Mouse (Mus musculus): ENCODE results near the gene Pcsk5. TPM values are rescaled to one million over a fixed set of nuclear protein-coding genes. Genes with fewer than 3 reads are reported as not detected.
A peak's percentile ranks its signal among the peaks of the same experiment; 100 is the strongest.

Gene Pcsk5
- polyA plus RNA-seq, 1 experiment, result 5.1 TPM

DNA sequence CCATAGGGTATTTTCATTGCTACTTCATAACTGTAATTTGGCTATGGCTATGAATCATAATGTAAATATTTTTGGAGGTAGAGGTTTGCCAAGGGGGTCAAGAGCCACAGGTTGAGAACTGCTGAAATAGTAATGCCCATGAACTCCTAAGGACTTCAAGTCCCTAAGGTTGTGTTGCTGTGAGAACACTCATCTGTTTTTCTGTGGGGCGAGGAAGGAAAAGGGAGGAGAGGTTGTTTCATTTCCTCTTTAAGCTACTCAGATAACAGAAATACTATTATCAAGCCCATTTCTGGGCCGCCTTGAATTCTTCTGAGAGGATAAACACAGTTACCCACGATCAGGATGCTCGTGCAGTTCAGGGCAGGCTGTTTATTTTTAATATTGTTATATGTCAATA is 440.6 kb downstream of the Pcsk5 start:
- no peak for DNase-seq (ENCODE audit: low spot score)

DNA sequence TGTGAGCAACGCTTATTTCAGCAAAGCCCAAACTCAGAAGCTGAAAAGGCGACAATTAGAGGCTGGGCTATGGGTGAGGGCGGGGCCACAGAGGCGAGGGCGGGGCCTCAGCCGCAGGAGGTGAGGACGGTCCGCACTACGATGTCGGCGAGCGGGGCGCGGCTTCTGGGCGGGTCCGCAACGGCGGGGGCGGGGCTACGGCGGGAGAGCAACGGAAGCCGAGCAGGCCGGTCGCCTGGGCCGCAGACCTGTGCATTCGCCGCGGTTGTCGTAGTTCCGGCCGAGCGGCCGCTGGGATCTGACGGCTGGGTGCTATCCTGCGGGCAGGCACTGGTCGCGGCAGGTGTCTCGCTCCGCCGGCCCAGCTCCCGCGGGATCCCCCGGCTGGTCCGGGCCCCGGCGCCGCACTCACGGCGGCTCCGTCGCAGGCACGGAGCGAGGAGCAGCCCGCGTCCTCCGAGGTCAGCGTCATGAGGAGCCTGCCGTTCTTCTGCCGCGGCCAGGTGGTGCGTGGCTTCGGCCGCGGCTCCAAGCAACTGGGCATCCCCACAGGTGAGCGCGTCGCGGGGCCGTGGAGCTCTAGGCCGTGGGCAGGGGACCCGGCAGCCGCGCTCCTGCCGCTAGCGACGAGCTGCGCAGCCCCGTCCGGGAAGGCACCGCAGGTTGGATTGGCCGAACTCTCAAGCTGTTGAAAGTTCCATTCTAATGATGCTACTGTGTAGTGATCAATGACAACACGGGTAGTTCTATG is 443.4 kb downstream of the Pcsk5 start, which contains the start of gene Rfk:
TSS of gene Rfk (plus strand) at position 203 of the 751 bp plus-strand sequence.
- peak; percentile 87 for DNase-seq (ENCODE audit: low spot score)

DNA sequence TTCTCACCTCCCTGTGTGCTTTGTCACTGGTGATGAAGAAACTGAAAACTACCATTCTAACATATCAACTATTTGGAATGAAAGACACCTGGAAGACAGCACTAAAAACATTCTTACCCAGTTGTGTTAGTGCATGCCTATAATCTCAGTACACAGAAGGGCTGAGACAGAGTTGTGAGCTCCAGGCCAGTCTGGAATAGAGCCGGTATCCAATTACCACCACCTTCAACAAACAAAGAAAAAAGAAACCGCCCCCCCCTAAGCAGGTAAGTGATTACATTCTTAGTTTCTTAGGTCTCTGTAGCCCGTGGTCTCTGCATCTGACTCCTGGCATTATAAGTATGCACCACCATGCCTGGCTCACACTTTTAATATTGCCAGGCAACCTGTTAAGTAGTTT is 444.6 kb downstream of the Pcsk5 start:
- no peak for DNase-seq (ENCODE audit: low spot score)

DNA sequence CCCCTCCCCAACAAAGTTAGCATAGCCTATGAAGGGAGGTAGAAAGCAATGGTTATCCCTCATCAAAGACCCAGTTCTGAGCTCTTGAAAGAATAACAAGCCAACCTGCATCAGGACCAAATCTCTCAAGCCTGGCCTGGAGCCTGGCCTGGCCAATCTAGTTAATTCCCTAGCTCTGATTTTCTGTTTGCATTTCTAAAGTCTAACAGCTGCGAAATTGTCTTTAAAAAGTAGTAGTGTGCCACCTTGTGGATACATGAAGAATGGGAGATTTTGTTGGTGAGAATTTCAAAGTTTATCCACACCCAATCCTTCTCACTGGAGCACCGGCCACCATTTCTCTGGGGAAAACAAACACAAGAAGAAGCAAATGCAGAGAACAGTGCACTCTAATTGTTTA is 449.0 kb downstream of the Pcsk5 start:
- DNase-seq (ENCODE audit: low spot score), result no peak

DNA sequence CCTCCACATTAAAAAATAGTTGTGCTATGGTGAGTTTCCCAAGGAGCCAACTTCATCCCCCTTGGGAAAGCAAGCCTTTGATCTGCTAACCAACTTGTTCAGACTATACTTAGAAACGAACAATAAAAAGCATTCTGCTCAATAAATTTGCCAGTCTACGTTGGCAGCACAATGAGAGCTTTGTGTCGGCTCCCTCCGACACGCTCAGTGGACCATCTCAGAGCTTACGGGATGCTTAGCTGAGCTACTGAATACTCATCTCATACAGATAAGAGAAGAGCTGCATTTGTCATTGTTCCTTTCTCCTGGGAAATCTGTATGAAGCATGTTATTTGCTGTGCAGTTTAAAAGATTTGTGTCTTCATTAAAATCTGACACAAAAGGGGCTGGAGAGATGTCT is 451.0 kb downstream of the Pcsk5 start:
- DNase-seq (ENCODE audit: low spot score), result no peak

DNA sequence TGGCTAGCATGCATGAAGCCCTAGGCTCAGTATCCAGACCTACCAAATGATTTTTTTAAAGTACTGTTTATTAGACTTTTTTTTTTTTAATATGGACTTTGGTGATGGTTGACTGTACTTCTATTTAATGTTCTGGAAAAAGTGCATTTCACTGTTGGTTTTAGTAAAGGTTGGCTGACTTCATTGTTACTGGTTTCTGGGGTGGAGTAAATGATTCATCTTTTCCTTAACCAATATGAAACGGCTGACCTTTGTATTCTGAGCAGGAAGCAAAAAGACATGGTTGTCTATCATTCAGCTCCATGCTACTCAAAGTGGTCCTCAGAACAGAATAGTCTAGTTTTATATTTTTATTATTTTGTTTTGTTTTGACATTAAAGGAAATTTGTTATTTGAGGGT is 452.0 kb downstream of the Pcsk5 start:
- DNase-seq (ENCODE audit: low spot score), result no peak

DNA sequence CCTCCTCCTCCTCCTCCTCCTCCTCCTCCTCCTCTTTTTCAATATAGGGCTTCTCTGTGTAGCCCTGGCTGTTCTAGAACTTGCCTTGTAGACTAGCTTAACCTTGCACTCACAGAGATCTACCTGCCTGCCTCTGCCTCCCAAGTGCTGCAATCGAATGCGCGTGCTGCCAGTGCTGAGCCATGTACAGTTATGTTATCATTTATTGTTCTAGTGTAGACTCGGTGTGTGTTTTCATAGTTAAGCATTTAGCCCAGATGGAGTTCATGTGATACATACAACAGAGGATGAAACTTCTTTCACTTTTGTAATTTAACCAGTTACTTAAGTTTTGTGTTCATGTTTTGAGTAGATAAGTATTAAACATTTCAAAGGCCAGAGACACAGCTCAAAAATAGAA is 452.4 kb downstream of the Pcsk5 start:
- no peak for DNase-seq (ENCODE audit: low spot score)

DNA sequence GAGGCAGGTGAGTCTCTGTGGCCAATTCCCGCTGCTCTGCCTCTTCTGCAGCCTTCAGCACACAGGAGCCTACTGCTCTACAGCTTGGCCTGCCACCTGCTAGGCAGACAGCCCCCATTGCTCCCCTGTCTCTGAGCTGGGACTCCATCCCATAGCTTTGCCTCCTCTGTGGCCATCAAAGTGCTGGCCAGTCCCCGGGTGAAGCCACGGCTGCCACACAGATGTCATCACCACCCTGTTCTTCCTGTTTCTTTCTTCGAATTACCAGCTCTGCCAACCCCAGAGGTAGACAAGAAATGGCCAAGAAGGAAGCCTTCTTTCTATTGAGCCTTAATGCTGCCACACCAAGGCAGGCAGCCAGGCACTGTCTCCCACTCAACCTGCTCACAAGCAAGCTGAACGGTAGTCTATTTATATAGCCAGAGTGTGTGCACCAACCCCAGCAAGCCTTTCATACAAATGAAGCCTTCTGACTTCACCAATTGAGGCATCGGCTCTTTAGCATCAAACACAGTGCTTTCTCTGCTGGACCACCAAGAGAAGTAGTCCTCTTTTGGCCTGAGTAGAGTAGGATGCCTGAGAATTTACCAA is 454.5 kb downstream of the Pcsk5 start:
- no peak for DNase-seq (ENCODE audit: low spot score)
